Mouse (Mus musculus) limb, embryonic 12.5 days (tissue): Measurements from ENCODE around the gene Tpo. TPM values are rescaled to one million over a fixed set of nuclear protein-coding genes. Genes with fewer than 3 reads are reported as not detected.

Experiments used
- ATAC-seq: fragments of 200-750 bp; cut with Nextera tagmentation; 2 replicates; pipeline ENCODE4 v1.8.0; 2017; ENCODE audit warnings: low read depth, moderate TSS enrichment; ENCODE audit not compliant: insufficient number of reproducible peaks, insufficient read depth, low FRiP score, low TSS enrichment
- H3K27ac ChIP-seq: fragments of 300-500 bp; sonication (generic); 2 replicates; pipeline ENCODE4 v1.5.1; 2016; ENCODE audit warnings: mild to moderate bottlenecking, moderate library complexity
- H3K27me3 ChIP-seq: fragments of 300-500 bp; sonication (generic); 2 replicates; pipeline ENCODE4 v1.6.1; 2016; ENCODE audit warnings: mild to moderate bottlenecking, moderate library complexity
- H3K36me3 ChIP-seq: fragments of 300-500 bp; sonication (generic); 2 replicates; pipeline ENCODE4 v1.6.1; 2016; ENCODE audit warnings: mild to moderate bottlenecking, moderate library complexity
- H3K4me1 ChIP-seq: fragments of 300-500 bp; sonication (generic); replicated peaks from 2 replicates; pipeline ENCODE4 v1.6.1; 2016
- H3K4me2 ChIP-seq: fragments of 300-500 bp; sonication (generic); 2 replicates; pipeline ENCODE4 v1.6.1; 2016; ENCODE audit warnings: mild to moderate bottlenecking, moderate library complexity
- H3K4me3 ChIP-seq: fragments of 300-500 bp; sonication (generic); replicated peaks from 2 replicates; pipeline ENCODE4 v1.5.1; 2016; ENCODE audit warnings: mild to moderate bottlenecking
- H3K9ac ChIP-seq: fragments of 300-500 bp; sonication (generic); replicated peaks from 2 replicates; pipeline ENCODE4 v1.6.1; 2016; ENCODE audit warnings: mild to moderate bottlenecking, moderate library complexity
- H3K9me3 ChIP-seq: fragments of 300-500 bp; sonication (generic); 2 replicates; pipeline ENCODE4 v1.6.1; 2016; ENCODE audit warnings: mild to moderate bottlenecking, moderate library complexity
- WGBS: fragments of 180-500 bp; shearing (Covaris S2); methylation state at CpG from one replicate; pipeline ENCODE4 v1.1.7; 2016; 5-methylcytosine and 5-hydroxymethylcytosine counted together
- polyA plus RNA-seq: library from polyadenylated mRNA; unstranded; fragments of >200 nt; fragmentation: Nextera tagmentation; extraction: Ambion mirVana; gene quantifications from 2 replicates; pipeline ENCODE4 v1.2.1, GENCODE M21; 2016

Gene Tpo
- polyA plus RNA-seq, 1 experiment from 2014 or later = not detected

DNA sequence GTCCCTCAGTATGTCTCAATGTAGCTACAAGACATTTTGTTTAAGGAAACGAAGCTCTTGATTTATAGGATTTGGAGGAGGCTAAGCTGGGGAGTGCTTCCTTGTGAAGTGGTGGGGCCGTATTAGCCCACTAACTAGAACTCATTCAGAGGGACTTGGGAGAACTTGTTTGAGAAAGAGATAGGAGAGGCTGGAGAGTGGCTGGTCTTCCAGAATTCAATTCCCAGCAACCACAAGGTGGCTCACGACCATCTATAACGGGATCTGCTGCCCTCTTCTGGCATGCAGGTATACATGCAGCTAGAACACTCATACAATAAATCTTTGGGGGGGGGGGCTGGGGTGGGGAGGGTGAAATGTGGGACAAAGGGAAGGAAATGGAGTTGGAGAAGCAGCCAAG lies 92.3 kb downstream of the Tpo start:
- Histone ChIP-seq H3K4me3 (no peak overlapping the region), H3K4me2 (no peak overlapping the region), H3K9ac (no peak overlapping the region), H3K9me3 (no peaks in the 10 kb centered on the region), H3K27ac (no peak overlapping the region), H3K36me3 (no peaks in the 10 kb centered on the region), H3K4me1 (peaks cover 24% of the 10 kb centered on the region), H3K27me3 (no peaks in the 10 kb centered on the region)
- 25% methylated on average over 4 of the region's 4 CpGs for WGBS
- no peak for ATAC-seq

- 36% methylated on average over 4 of the region's 4 CpGs for WGBS
- Histone ChIP-seq H3K4me1 (peaks cover 24% of the 10 kb centered on the region), H3K27ac (no peak overlapping the region), H3K36me3 (no peaks in the 10 kb centered on the region), H3K4me2 (no peak overlapping the region), H3K9ac (no peak overlapping the region), H3K9me3 (no peaks in the 10 kb centered on the region), H3K27me3 (no peaks in the 10 kb centered on the region), H3K4me3 (no peak overlapping the region)
- ATAC-seq = 0 out of 2 replicates have a peak, but pooled peaks have one; percentile 53
These were observed 92.9 kb downstream of the Tpo start for GRCm38 (mm10) chr12:30039565-30039964.

GRCm38 (mm10) chr12:30036569-30037055 lies 95.8 kb downstream of the Tpo start:
- H3K27ac ChIP-seq = no peak overlapping the region
- H3K4me1 ChIP-seq = peaks cover 18% of the 10 kb centered on the region
- H3K4me2 ChIP-seq = no peak overlapping the region
- H3K4me3 ChIP-seq = no peak overlapping the region
- no peaks in the 10 kb centered on the region for H3K36me3 ChIP-seq
- H3K9me3 ChIP-seq = no peaks in the 10 kb centered on the region
- WGBS = 84% methylated on average over 4 of the region's 4 CpGs
- ATAC-seq = no peak
- H3K9ac ChIP-seq = no peak overlapping the region
- H3K27me3 ChIP-seq = no peaks in the 10 kb centered on the region

- H3K9ac ChIP-seq = no peak overlapping the region
- no peaks in the 10 kb centered on the region for H3K9me3 ChIP-seq
- H3K4me1 ChIP-seq = peaks cover 18% of the 10 kb centered on the region
- H3K4me3 ChIP-seq = no peak overlapping the region
- no peaks in the 10 kb centered on the region for H3K27me3 ChIP-seq
- H3K27ac ChIP-seq = no peak overlapping the region
- ATAC-seq = no peak
- no peak overlapping the region for H3K4me2 ChIP-seq
- no peaks in the 10 kb centered on the region for H3K36me3 ChIP-seq
These were observed 96.4 kb downstream of the Tpo start for GRCm38 (mm10) chr12:30035841-30036568.

GRCm38 (mm10) chr12:30035406-30035805 lies 97.0 kb downstream of the Tpo start:
- H3K4me1 ChIP-seq = peaks cover 18% of the 10 kb centered on the region
- H3K9ac ChIP-seq = no peak overlapping the region
- H3K36me3 ChIP-seq = no peaks in the 10 kb centered on the region
- no peak overlapping the region for H3K4me3 ChIP-seq
- H3K4me2 ChIP-seq = no peak overlapping the region
- no peaks in the 10 kb centered on the region for H3K9me3 ChIP-seq
- no peaks in the 10 kb centered on the region for H3K27me3 ChIP-seq
- H3K27ac ChIP-seq = no peak overlapping the region
- ATAC-seq = no peak
- 42% methylated on average over 1 of the region's 1 CpGs for WGBS

- no peaks in the 10 kb centered on the region for H3K9me3 ChIP-seq
- no peaks in the 10 kb centered on the region for H3K27me3 ChIP-seq
- H3K9ac ChIP-seq = no peak overlapping the region
- no peaks in the 10 kb centered on the region for H3K36me3 ChIP-seq
- WGBS = 83% methylated on average over 5 of the region's 5 CpGs
- no peak for ATAC-seq
- peaks cover 18% of the 10 kb centered on the region for H3K4me1 ChIP-seq
- no peak overlapping the region for H3K4me2 ChIP-seq
- H3K4me3 ChIP-seq = no peak overlapping the region
- 0 out of 2 replicates have a peak overlapping the region, but pooled peaks have one; percentile 7 for H3K27ac ChIP-seq
These were observed 97.7 kb downstream of the Tpo start for GRCm38 (mm10) chr12:30034681-30035080.

DNA sequence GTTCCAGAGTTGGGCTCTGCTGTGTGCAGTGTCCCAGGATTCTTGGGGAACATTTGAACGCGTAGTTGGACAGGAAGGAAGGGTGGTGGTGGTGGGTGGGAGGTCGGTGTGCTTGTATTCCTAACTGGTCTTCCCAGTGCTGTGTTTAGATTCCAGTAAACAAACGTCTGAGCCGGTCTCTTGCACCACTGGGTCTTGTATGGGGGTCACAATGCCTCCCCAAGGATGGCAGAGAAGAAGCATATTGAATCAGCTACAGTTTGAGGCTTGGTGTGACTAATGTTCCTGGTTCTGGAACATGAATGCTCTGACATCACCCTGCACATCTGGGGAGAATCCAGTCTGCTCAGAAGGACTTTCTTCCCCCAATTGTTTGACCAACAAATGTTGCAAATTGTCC lies 101.9 kb downstream of the Tpo start:
- Histone ChIP-seq H3K9me3 (no peaks in the 10 kb centered on the region), H3K9ac (no peak overlapping the region), H3K4me2 (no peak overlapping the region), H3K27me3 (no peaks in the 10 kb centered on the region), H3K4me1 (no peaks in the 10 kb centered on the region), H3K4me3 (no peak overlapping the region), H3K27ac (no peak overlapping the region), H3K36me3 (no peaks in the 10 kb centered on the region)
- no peak for ATAC-seq
- 58% methylated on average over 5 of the region's 5 CpGs for WGBS

DNA sequence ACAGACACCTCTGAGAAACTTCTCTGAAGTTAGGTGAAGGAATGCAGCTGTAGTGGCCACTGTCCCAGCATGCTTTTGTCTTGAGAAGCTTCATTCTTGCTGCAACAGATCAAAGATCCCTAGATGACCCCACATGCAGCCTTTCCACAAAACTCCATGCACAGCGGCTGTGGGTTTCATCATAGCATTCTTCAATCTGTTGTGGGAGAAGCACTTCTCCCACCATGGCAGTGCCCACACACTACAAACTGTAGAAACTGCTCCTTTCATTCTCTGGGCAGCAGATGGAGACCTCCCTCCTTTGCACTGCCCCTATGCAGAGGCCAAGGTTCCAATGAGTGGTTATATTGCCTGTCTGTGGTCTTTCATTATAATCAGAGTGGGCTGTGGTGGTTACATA lies 103.3 kb downstream of the Tpo start:
- WGBS = 86% methylated on average over 1 of the region's 1 CpGs

DNA sequence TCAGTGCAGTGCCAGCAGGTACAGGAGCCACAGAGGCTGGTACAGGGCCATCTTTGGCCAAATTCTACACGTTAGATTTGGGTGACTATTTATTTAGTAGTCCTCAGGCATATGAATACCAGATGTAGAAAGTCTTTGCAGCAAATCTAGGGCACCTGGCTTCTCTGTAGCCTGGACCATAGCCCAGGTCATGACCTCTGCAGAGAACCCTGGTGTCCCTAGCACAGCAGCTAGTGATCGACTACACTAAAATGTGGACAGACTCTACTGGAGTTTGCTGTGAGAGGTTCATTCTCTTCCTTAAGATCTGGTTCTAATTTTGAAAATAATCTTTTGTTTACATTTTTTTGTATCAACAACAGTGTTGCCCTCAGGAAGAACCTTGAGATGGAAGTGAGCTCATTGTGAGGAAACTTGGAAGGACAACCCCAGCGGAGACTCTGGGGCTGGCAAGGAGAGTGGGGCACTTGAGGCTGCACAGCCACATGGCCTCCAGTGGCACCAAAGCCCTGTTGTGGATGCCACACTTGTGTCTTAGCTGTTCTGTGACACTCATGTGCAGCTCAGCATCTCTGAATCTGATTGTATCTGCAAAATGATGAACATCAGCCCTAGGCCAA lies 104.6 kb downstream of the Tpo start:
- H3K9ac ChIP-seq = no peak overlapping the region
- no peak for ATAC-seq
- WGBS = 64% methylated on average over 3 of the region's 3 CpGs

More for the DNA sequence above, 103.3 kb downstream of the Tpo start:
- no peak overlapping the region for H3K4me3 ChIP-seq
- no peak overlapping the region for H3K27ac ChIP-seq
- no peaks in the 10 kb centered on the region for H3K4me1 ChIP-seq
- H3K36me3 ChIP-seq = no peaks in the 10 kb centered on the region
- H3K9me3 ChIP-seq = no peaks in the 10 kb centered on the region
- H3K4me2 ChIP-seq = no peak overlapping the region
- H3K9ac ChIP-seq = no peak overlapping the region
- ATAC-seq = no peak
- H3K27me3 ChIP-seq = no peaks in the 10 kb centered on the region

DNA sequence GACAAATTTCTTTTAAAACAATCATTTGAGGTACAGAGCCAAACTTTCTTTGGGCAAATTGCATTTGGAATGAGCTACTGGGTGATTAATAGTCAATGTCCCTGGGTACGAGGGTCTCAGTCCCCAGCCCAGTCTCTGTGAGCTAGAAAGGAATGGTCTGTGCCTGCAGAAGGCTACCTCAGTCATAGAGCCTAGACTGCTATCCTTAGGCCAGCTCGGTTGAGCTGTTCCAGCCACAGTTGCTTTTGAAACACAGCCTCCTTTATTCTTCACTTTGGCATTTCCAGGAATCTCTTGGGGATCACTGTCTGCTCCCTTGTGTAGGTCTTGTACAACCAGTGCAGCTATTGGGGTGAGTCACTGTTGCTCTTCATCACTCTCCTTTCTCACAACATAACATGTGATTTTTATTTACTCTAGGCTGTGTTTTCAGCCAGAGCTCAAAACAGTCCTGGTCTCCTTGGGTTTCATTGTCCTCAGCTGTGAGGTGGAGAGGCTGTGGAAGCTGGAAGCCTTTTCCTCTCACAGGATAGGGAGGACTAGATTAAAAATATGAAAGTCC lies 108.1 kb downstream of the Tpo start:
- 60% methylated on average over 2 of the region's 2 CpGs for WGBS

More for the DNA sequence above, 104.6 kb downstream of the Tpo start:
- Histone ChIP-seq H3K4me1 (no peaks in the 10 kb centered on the region), H3K36me3 (peaks cover under 1% of the 10 kb centered on the region; the same call in 1 of the 2 replicates), H3K4me3 (no peak overlapping the region), H3K4me2 (no peak overlapping the region), H3K27ac (no peak overlapping the region), H3K9me3 (no peaks in the 10 kb centered on the region), H3K27me3 (no peaks in the 10 kb centered on the region)

GRCm38 (mm10) chr12:30023491-30023890 lies 108.9 kb downstream of the Tpo start:
- no peaks in the 10 kb centered on the region for H3K9me3 ChIP-seq
- 49% methylated on average over 3 of the region's 3 CpGs for WGBS
- no peak for ATAC-seq
- peaks cover 27% of the 10 kb centered on the region for H3K36me3 ChIP-seq
- no peak overlapping the region for H3K4me3 ChIP-seq
- H3K9ac ChIP-seq = no peak overlapping the region
- H3K4me1 ChIP-seq = no peaks in the 10 kb centered on the region
- no peak overlapping the region for H3K27ac ChIP-seq
- no peaks in the 10 kb centered on the region for H3K27me3 ChIP-seq
- H3K4me2 ChIP-seq = no peak overlapping the region

More for the DNA sequence above, 108.1 kb downstream of the Tpo start:
- H3K27me3 ChIP-seq = no peaks in the 10 kb centered on the region
- no peaks in the 10 kb centered on the region for H3K4me1 ChIP-seq
- no peak overlapping the region for H3K4me3 ChIP-seq
- no peaks in the 10 kb centered on the region for H3K9me3 ChIP-seq
- 0 out of 2 replicates have a peak overlapping the region, but pooled peaks have one; percentile 29 for H3K27ac ChIP-seq
- no peak for ATAC-seq
- no peak overlapping the region for H3K9ac ChIP-seq
- no peak overlapping the region for H3K4me2 ChIP-seq
- peaks cover 19% of the 10 kb centered on the region; the same call in 1 of the 2 replicates for H3K36me3 ChIP-seq
